Mouse (Mus musculus): ENCODE results near the gene Fitm2. TPM values are rescaled to one million over a fixed set of nuclear protein-coding genes. Genes with fewer than 3 reads are reported as not detected.

Fitm2 gene
- polyA plus RNA-seq, 1 experiment from 2014 or later, result 16.9 TPM

DNA sequence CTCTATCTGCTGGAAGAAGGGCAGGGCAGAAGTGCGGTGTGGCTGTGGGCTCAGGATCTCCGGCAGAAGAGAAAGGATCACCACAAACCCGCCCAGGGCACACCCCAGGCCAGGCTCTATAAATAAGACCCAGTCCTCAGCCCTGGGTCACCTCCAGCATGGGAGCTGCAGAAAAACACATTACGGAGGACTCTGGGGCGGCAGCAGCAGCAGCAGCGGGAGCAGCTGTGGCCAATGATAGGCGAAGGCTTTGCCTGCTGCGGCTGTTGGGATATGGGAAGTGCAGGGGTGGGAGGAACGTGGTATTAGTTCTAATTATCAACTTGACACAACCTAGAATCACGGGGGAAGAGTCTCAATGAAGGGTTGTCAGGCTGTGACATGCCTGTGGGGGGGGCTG, 13.0 kb downstream of the Fitm2 start:
- Histone ChIP-seq H3K4me2 (ENCODE audit: low read length) (peak overlapping the region; percentile 41), H3K27ac (ENCODE audit: low read length) (no peak overlapping the region), H3K9me3 (replicated peaks; ENCODE audit: control insufficient read depth, low read length, poor library complexity, severe bottlenecking) (no peaks in the 10 kb centered on the region), H3K27me3 (ENCODE audit: control insufficient read depth, insufficient read depth, low read depth, low read length) (no peaks in the 10 kb centered on the region), H3K9ac (ENCODE audit: low read depth, low read length) (peak overlapping the region; percentile 50; the same call in 1 of the 2 replicates), H3K36me3 (ENCODE audit: control insufficient read depth, insufficient read depth, low read length) (peaks cover 6% of the 10 kb centered on the region), H3K4me3 (ENCODE audit: low read depth, low read length) (no peak overlapping the region; the same call in 1 of the 2 replicates), H3K4me1 (ENCODE audit: control insufficient read depth, insufficient read depth, low read length) (0 out of 2 replicates have a peak, but pooled peaks cover 3% of the 10 kb centered on the region)
- ATAC-seq, result no peak
- WGBS, result 38% methylated on average over 10 of the region's 10 CpGs

GRCm38 (mm10) chr2:163458539-163459265, 13.7 kb downstream of the Fitm2 start:
- no peak overlapping the region for H3K27ac ChIP-seq (ENCODE audit: low read length)
- no peak overlapping the region; the same call in 1 of the 2 replicates for H3K4me3 ChIP-seq (ENCODE audit: low read depth, low read length)
- peaks cover 13% of the 10 kb centered on the region for H3K36me3 ChIP-seq (ENCODE audit: control insufficient read depth, insufficient read depth, low read length)
- H3K4me2 ChIP-seq (ENCODE audit: low read length), result peak overlapping the region; percentile 41
- 0 out of 2 replicates have a peak overlapping the region, but pooled peaks have one; percentile 50 for H3K9ac ChIP-seq (ENCODE audit: low read depth, low read length)
- peak; percentile 29; the same call in 1 of the 2 replicates for ATAC-seq
- no peaks in the 10 kb centered on the region for H3K9me3 ChIP-seq (replicated peaks; ENCODE audit: control insufficient read depth, low read length, poor library complexity, severe bottlenecking)
- no peaks in the 10 kb centered on the region for H3K27me3 ChIP-seq (ENCODE audit: control insufficient read depth, insufficient read depth, low read depth, low read length)
- 59% methylated on average over 27 of the region's 27 CpGs for WGBS
- H3K4me1 ChIP-seq (ENCODE audit: control insufficient read depth, insufficient read depth, low read length), result 0 out of 2 replicates have a peak, but pooled peaks cover 3% of the 10 kb centered on the region

DNA sequence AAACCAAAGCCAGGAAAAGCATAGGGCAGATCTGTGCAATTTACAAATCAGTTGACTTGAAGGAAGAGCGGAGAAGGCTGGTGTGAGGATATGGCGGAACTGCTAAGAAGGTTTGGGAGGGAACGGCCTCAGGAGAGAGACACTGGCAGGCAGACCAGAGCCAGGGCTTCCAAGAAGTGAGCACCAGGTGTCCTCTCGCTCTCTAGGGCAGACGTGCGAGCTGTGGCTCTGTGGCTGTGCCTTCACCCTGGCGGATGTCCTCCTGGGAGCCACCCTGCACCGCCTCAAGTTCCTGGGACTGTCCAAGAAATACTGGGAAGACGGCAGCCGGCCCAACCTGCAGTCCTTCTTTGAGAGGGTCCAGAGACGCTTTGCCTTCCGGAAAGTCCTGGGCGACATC, 19.1 kb downstream of the Fitm2 start:
- H3K4me1 ChIP-seq (ENCODE audit: control insufficient read depth, insufficient read depth, low read length), result no peaks in the 10 kb centered on the region
- peaks cover 44% of the 10 kb centered on the region for H3K36me3 ChIP-seq (ENCODE audit: control insufficient read depth, insufficient read depth, low read length)
- H3K27ac ChIP-seq (ENCODE audit: low read length), result no peak overlapping the region
- H3K27me3 ChIP-seq (ENCODE audit: control insufficient read depth, insufficient read depth, low read depth, low read length), result no peaks in the 10 kb centered on the region
- no peak overlapping the region for H3K4me3 ChIP-seq (ENCODE audit: low read depth, low read length)
- WGBS, result 93% methylated on average over 13 of the region's 13 CpGs
- no peaks in the 10 kb centered on the region for H3K9me3 ChIP-seq (replicated peaks; ENCODE audit: control insufficient read depth, low read length, poor library complexity, severe bottlenecking)
- H3K9ac ChIP-seq (ENCODE audit: low read depth, low read length), result no peak overlapping the region
- no peak overlapping the region for H3K4me2 ChIP-seq (ENCODE audit: low read length)
- ATAC-seq, result no peak

DNA sequence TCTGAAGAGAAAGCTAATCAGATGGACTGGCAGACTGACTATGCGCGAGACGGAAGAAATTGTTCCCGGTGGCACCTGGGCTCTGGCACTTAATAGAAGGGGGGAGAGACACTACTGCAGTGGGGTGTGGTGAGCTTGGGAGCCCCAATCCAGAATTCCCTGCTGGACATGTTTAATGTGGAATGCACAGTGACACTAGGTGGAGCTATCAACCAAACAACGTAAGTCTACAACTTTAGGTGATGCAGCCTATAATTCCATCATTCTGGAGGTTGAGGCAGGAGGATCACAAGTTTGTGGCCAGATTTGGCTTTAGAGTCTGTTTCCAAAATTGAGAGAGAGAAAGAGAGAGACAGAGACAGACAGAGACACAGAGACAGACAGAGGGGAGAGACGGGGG, 19.7 kb downstream of the Fitm2 start:
- no peaks in the 10 kb centered on the region for H3K9me3 ChIP-seq (replicated peaks; ENCODE audit: control insufficient read depth, low read length, poor library complexity, severe bottlenecking)

DNA sequence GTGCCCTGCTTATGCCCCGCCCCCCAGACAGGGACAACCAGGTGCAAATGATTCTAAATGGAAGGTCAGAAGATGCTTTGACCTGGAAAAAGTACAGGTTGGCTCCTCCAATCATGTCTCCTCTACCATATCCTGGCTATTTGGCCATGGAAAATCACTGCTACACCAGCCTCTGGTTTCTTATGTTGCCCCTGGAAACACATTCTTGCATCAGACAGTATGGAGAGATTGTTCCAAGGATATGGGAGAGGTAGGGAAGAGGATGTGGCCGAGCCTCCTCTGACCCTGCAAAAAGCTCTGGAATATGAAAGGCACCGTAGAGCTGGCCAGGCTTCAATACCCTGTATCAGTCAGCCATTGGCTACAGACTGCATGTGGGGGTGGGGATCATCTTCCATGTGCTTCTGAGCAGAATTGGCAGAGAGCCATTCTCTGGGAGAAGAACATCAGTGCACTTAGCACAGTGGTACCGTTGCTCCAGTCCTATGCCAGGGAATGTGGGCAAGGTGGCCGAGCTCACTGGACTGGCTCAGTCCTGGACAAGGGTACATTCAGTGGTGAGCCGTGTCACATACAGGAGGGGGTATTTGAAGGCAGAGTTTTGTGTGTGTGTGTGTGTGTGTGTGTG, 21.6 kb downstream of the Fitm2 start:
- Histone ChIP-seq H3K9me3 (replicated peaks; ENCODE audit: control insufficient read depth, low read length, poor library complexity, severe bottlenecking) (no peaks in the 10 kb centered on the region), H3K4me2 (ENCODE audit: low read length) (no peak overlapping the region), H3K27ac (ENCODE audit: low read length) (no peak overlapping the region), H3K9ac (ENCODE audit: low read depth, low read length) (no peak overlapping the region), H3K36me3 (ENCODE audit: control insufficient read depth, insufficient read depth, low read length) (peaks cover 67% of the 10 kb centered on the region), H3K4me1 (ENCODE audit: control insufficient read depth, insufficient read depth, low read length) (no peaks in the 10 kb centered on the region), H3K27me3 (ENCODE audit: control insufficient read depth, insufficient read depth, low read depth, low read length) (no peaks in the 10 kb centered on the region), H3K4me3 (ENCODE audit: low read depth, low read length) (no peak overlapping the region)
- WGBS, result 65% methylated on average over 6 of the region's 6 CpGs
- ATAC-seq, result no peak

More for the DNA sequence above, 19.7 kb downstream of the Fitm2 start:
- Histone ChIP-seq H3K36me3 (ENCODE audit: control insufficient read depth, insufficient read depth, low read length) (peaks cover 49% of the 10 kb centered on the region), H3K4me3 (ENCODE audit: low read depth, low read length) (no peak overlapping the region), H3K27ac (ENCODE audit: low read length) (no peak overlapping the region), H3K27me3 (ENCODE audit: control insufficient read depth, insufficient read depth, low read depth, low read length) (no peaks in the 10 kb centered on the region), H3K4me1 (ENCODE audit: control insufficient read depth, insufficient read depth, low read length) (no peaks in the 10 kb centered on the region), H3K4me2 (ENCODE audit: low read length) (no peak overlapping the region), H3K9ac (ENCODE audit: low read depth, low read length) (no peak overlapping the region)
- ATAC-seq, result no peak
- 90% methylated on average over 6 of the region's 6 CpGs for WGBS

- Histone ChIP-seq H3K4me1 (ENCODE audit: control insufficient read depth, insufficient read depth, low read length) (no peaks in the 10 kb centered on the region), H3K27me3 (ENCODE audit: control insufficient read depth, insufficient read depth, low read depth, low read length) (no peaks in the 10 kb centered on the region), H3K36me3 (ENCODE audit: control insufficient read depth, insufficient read depth, low read length) (peaks cover 59% of the 10 kb centered on the region), H3K4me3 (ENCODE audit: low read depth, low read length) (no peak overlapping the region), H3K27ac (ENCODE audit: low read length) (no peak overlapping the region), H3K4me2 (ENCODE audit: low read length) (no peak overlapping the region), H3K9ac (ENCODE audit: low read depth, low read length) (no peak overlapping the region), H3K9me3 (replicated peaks; ENCODE audit: control insufficient read depth, low read length, poor library complexity, severe bottlenecking) (no peaks in the 10 kb centered on the region)
- WGBS, result 71% methylated on average over 3 of the region's 3 CpGs
- no peak for ATAC-seq
These were observed 23.2 kb downstream of the Fitm2 start for GRCm38 (mm10) chr2:163449276-163449675.

- no peaks in the 10 kb centered on the region for H3K27me3 ChIP-seq (ENCODE audit: control insufficient read depth, insufficient read depth, low read depth, low read length)
- H3K4me3 ChIP-seq (ENCODE audit: low read depth, low read length), result no peak overlapping the region
- no peak overlapping the region for H3K27ac ChIP-seq (ENCODE audit: low read length)
- no peak overlapping the region for H3K9ac ChIP-seq (ENCODE audit: low read depth, low read length)
- 0 out of 2 replicates have a peak, but pooled peaks cover 3% of the 10 kb centered on the region for H3K4me1 ChIP-seq (ENCODE audit: control insufficient read depth, insufficient read depth, low read length)
- H3K9me3 ChIP-seq (replicated peaks; ENCODE audit: control insufficient read depth, low read length, poor library complexity, severe bottlenecking), result no peaks in the 10 kb centered on the region
- no peak for ATAC-seq
- H3K36me3 ChIP-seq (ENCODE audit: control insufficient read depth, insufficient read depth, low read length), result peaks cover 46% of the 10 kb centered on the region
- 90% methylated on average over 12 of the region's 12 CpGs for whole genome bisulfite sequencing
- H3K4me2 ChIP-seq (ENCODE audit: low read length), result no peak overlapping the region
These were observed 25.1 kb downstream of the Fitm2 start for GRCm38 (mm10) chr2:163447375-163447774.

DNA sequence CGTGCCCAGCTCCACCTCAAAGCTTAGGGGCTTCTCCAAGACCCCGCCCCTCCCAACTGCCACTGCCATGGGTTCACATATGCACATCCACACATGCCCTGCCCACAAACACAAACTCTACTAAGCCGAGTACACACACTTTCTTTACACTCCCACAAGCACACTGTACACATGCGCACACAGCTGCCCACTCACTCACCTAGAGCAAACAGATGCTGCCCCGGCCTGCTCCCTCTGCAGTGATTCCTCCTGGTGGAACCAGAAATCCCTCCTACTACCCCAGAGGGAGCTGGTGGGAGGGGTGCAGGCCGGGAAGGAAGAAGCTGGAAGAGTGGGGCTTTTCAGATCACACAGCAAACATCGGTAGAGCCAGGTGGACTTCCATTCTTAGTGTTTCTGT, 28.4 kb downstream of the Fitm2 start:
- no peak overlapping the region for H3K9ac ChIP-seq (ENCODE audit: low read depth, low read length)
- no peak for ATAC-seq
- no peaks in the 10 kb centered on the region for H3K9me3 ChIP-seq (replicated peaks; ENCODE audit: control insufficient read depth, low read length, poor library complexity, severe bottlenecking)
- no peak overlapping the region for H3K4me3 ChIP-seq (ENCODE audit: low read depth, low read length)
- H3K36me3 ChIP-seq (ENCODE audit: control insufficient read depth, insufficient read depth, low read length), result peaks cover 26% of the 10 kb centered on the region
- H3K27me3 ChIP-seq (ENCODE audit: control insufficient read depth, insufficient read depth, low read depth, low read length), result no peaks in the 10 kb centered on the region
- H3K4me1 ChIP-seq (ENCODE audit: control insufficient read depth, insufficient read depth, low read length), result peaks cover 27% of the 10 kb centered on the region
- 74% methylated on average over 7 of the region's 7 CpGs for WGBS
- no peak overlapping the region for H3K4me2 ChIP-seq (ENCODE audit: low read length)
- no peak overlapping the region for H3K27ac ChIP-seq (ENCODE audit: low read length)

GRCm38 (mm10) chr2:163443543-163443942, 28.9 kb downstream of the Fitm2 start:
- no peak overlapping the region for H3K9ac ChIP-seq (ENCODE audit: low read depth, low read length)
- ATAC-seq, result no peak
- H3K36me3 ChIP-seq (ENCODE audit: control insufficient read depth, insufficient read depth, low read length), result peaks cover 23% of the 10 kb centered on the region
- H3K27me3 ChIP-seq (ENCODE audit: control insufficient read depth, insufficient read depth, low read depth, low read length), result no peaks in the 10 kb centered on the region
- no peaks in the 10 kb centered on the region for H3K9me3 ChIP-seq (replicated peaks; ENCODE audit: control insufficient read depth, low read length, poor library complexity, severe bottlenecking)
- peaks cover 27% of the 10 kb centered on the region for H3K4me1 ChIP-seq (ENCODE audit: control insufficient read depth, insufficient read depth, low read length)
- H3K27ac ChIP-seq (ENCODE audit: low read length), result no peak overlapping the region
- no peak overlapping the region for H3K4me2 ChIP-seq (ENCODE audit: low read length)
- 72% methylated on average over 6 of the region's 6 CpGs for WGBS
- no peak overlapping the region for H3K4me3 ChIP-seq (ENCODE audit: low read depth, low read length)

All from midbrain, embryonic 16.5 days (tissue).